Mouse (Mus musculus) forebrain, embryonic 12.5 days (tissue): ENCODE data around the gene Svs2. TPM values are rescaled to one million over a fixed set of nuclear protein-coding genes. Genes with fewer than 3 reads are reported as not detected.
"Not testable (repeated sequence)": the region's sequence is repeated elsewhere in the genome, so short reads cannot be mapped to it uniquely, and the experiment has no call there.

Source experiments
- ATAC-seq: fragments of 200-750 bp; cut with Nextera tagmentation; 2 replicates; pipeline ENCODE4 v1.8.0; 2017; ENCODE audit warnings: moderate TSS enrichment; ENCODE audit not compliant: low FRiP score
- H3K27ac ChIP-seq: fragments of 300-500 bp; sonication (generic); 2 replicates; pipeline ENCODE4 v1.5.1; 2016; ENCODE audit warnings: mild to moderate bottlenecking
- H3K27me3 ChIP-seq: fragments of 300-500 bp; sonication (generic); 2 replicates; pipeline ENCODE4 v1.6.1; 2016; ENCODE audit warnings: mild to moderate bottlenecking
- H3K36me3 ChIP-seq: fragments of 300-500 bp; sonication (generic); replicated peaks from 2 replicates; pipeline ENCODE4 v1.6.1; 2016; ENCODE audit warnings: mild to moderate bottlenecking
- H3K4me1 ChIP-seq: fragments of 300-500 bp; sonication (generic); 2 replicates; pipeline ENCODE4 v1.6.1; 2016
- H3K4me2 ChIP-seq: fragments of 300-500 bp; sonication (generic); 2 replicates; pipeline ENCODE4 v1.6.1; 2016; ENCODE audit warnings: mild to moderate bottlenecking, moderate library complexity
- H3K4me3 ChIP-seq: fragments of 300-500 bp; sonication (generic); replicated peaks from 2 replicates; pipeline ENCODE4 v1.5.1; 2016; ENCODE audit warnings: mild to moderate bottlenecking
- H3K9ac ChIP-seq: fragments of 300-500 bp; sonication (generic); 2 replicates; pipeline ENCODE4 v1.6.1; 2016; ENCODE audit warnings: mild to moderate bottlenecking
- H3K9me3 ChIP-seq: fragments of 300-500 bp; sonication (generic); 2 replicates; pipeline ENCODE4 v1.6.1; 2016
- WGBS: fragments of 180-500 bp; shearing (Covaris S2); methylation state at CpG from one replicate; pipeline ENCODE4 v1.1.7; 2016; 5-methylcytosine and 5-hydroxymethylcytosine counted together
- polyA plus RNA-seq: library from polyadenylated mRNA; unstranded; fragments of >200 nt; fragmentation: Nextera tagmentation; extraction: Ambion mirVana; gene quantifications from 2 replicates; pipeline ENCODE4 v1.2.1, GENCODE M21; 2016

Gene Svs2
- not detected in 2 replicates for polyA plus RNA-seq

DNA sequence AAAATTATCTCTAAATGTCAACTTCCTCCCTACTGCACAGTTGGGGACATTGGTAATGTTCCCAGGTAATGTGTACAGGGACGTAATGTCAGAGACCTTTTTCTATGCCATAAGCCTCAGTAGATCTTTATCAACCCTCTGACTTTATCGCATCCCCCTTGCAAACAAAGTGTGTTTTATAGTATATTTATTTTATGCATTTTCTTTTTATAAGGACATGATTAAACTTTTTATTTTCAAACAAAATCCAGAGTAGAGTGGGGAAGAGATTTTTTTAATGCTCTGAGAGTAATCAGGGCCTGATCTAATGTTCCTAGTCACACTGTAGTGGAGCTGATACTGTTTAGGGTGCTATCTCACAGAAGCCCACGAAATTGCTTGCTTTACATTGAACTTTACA, at the start of gene Svs2:
Svs2 (minus strand) TSS at position 101 of the 400 bp plus-strand sequence.
- Histone ChIP-seq H3K27me3 (no peaks in the 10 kb centered on the region), H3K4me2 (no peak within 1 kb of the TSS), H3K4me3 (no peak within 1 kb of the TSS), H3K4me1 (no peaks in the 10 kb centered on the region), H3K36me3 (no peaks in the 10 kb centered on the region), H3K9ac (no peak within 1 kb of the TSS), H3K9me3 (no peaks in the 10 kb centered on the region), H3K27ac (no peak within 1 kb of the TSS)
- ATAC-seq, result no peak
- WGBS, result 88% methylated on average over 3 of the region's 3 CpGs

DNA sequence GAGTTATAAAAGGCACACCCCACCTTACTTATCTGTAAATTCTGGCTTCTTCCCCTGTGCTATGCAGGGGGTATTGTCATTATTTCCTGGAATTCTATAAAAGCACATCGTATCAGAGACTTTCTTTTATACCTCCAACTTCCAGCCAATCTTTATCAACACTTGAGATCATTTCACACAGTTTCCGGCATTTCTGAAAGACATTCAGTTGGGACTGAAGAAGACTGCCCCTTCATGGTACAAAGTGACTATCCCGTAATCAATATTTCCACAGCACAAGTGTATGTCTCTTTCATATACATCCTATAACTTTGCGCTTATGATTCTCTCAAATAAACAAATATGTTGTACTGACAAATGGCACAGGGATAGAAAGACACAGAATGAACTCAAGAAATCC, 40.1 kb upstream of the Svs2 start, which contains the start of gene Svs4:
Svs4 (minus strand) TSS at position 101 of the 400 bp plus-strand sequence.
- WGBS, result 93% methylated on average over 4 of the region's 4 CpGs
- H3K9ac ChIP-seq, result no peak within 1 kb of the TSS

DNA sequence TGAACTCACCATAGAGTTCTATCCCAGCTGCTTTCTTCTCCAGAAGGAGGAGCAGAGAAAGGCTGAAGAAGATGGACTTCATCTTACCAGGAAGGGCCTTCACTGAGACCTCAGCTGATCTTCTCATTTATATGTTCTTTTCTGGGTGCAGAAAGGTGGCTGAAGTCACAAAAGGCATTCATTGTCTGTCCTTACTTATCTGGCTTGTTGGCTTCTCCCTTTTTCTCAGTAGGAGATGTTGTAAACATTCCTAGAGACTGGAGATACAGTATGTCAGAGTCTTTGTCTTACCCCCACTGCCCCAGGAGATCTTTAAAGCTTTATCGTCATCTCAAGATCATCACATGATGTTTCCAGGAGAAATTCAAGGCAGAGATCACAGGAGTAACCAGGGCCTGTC, 18.3 kb upstream of the Svs2 start, which contains the start of gene Svs3b:
Svs3b (minus strand) TSS at position 101 of the 400 bp plus-strand sequence.
- H3K9me3 ChIP-seq, H3K4me2 ChIP-seq, ATAC-seq, H3K4me3 ChIP-seq, H3K9ac ChIP-seq, H3K36me3 ChIP-seq, H3K27me3 ChIP-seq, H3K27ac ChIP-seq, H3K4me1 ChIP-seq: not testable (repeated sequence)
- 94% methylated on average over 1 of the region's 1 CpGs for WGBS

More for the DNA sequence above, 40.1 kb upstream of the Svs2 start, which contains the start of gene Svs4:
- H3K4me1 ChIP-seq, result no peaks in the 10 kb centered on the region
- no peaks in the 10 kb centered on the region for H3K9me3 ChIP-seq
- H3K27me3 ChIP-seq, result no peaks in the 10 kb centered on the region
- no peak within 1 kb of the TSS for H3K27ac ChIP-seq
- no peak for ATAC-seq
- no peak within 1 kb of the TSS for H3K4me2 ChIP-seq
- no peaks in the 10 kb centered on the region for H3K36me3 ChIP-seq
- no peak within 1 kb of the TSS for H3K4me3 ChIP-seq

DNA sequence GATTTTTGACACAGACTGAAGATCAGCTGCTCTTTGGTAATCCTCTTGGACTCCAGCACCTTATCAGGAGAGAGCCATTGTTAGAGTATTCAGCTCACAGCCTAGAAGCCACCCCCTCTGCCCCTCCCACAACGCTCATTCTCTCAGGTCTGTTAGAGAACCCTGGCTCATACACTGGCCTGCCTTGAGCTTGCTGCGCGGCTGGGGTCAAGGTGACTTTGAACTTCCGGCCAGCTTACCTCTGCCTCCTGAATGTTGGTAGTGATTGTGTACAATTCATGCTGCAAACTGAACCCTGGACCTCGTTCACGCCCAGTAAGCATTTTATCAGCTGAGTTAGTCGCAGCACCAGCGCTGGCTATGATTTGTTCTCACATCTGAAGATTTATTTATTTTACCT, 5.6 kb downstream of the Svs2 start:
- ATAC-seq, result no peak

DNA sequence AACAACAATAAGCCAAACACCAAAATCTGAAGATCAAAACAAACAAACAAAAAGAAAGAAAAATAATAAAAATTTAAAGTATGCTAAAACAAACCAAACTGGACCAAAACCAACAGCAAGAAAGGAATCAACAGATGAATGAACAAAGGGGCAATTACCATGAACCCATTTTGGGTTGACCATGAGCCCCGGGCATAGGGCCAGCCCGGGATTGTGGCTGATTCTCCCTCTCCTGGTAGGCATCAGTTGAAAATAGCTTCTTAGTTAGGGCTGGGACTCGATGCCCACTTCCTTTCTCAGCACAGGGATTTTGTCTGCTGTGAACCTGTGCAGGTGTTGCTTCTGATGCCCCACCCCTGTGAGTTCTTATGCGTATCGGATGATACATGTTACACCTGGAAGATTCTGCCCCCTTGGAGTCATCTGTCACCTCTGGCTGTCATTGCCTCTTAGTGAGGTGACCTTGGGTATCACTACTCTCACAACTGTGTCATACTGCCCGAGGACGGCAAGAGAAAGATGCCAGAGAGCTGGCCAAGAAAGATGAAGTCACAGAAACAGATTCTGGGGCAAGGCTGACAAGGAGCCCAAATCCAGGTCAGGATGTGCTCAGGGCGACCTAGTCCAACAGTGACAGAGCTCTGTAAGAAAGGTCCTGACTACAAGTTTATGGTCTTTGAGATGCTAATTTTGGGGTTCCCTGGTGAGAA, 9.8 kb downstream of the Svs2 start:
- ATAC-seq, result no peak
- Histone ChIP-seq H3K36me3 (no peaks in the 10 kb centered on the region), H3K27ac (no peak overlapping the region), H3K9me3 (no peaks in the 10 kb centered on the region), H3K9ac (no peak overlapping the region), H3K4me3 (no peak overlapping the region), H3K4me2 (no peak overlapping the region), H3K4me1 (no peaks in the 10 kb centered on the region), H3K27me3 (no peaks in the 10 kb centered on the region)
- 90% methylated on average over 8 of the region's 8 CpGs for WGBS

More for the DNA sequence above, 5.6 kb downstream of the Svs2 start:
- Histone ChIP-seq H3K36me3 (no peaks in the 10 kb centered on the region), H3K9ac (no peak overlapping the region), H3K9me3 (no peaks in the 10 kb centered on the region), H3K27ac (no peak overlapping the region), H3K4me3 (no peak overlapping the region), H3K4me1 (no peaks in the 10 kb centered on the region), H3K27me3 (no peaks in the 10 kb centered on the region), H3K4me2 (no peak overlapping the region)
- WGBS, result 88% methylated on average over 8 of the region's 8 CpGs

DNA sequence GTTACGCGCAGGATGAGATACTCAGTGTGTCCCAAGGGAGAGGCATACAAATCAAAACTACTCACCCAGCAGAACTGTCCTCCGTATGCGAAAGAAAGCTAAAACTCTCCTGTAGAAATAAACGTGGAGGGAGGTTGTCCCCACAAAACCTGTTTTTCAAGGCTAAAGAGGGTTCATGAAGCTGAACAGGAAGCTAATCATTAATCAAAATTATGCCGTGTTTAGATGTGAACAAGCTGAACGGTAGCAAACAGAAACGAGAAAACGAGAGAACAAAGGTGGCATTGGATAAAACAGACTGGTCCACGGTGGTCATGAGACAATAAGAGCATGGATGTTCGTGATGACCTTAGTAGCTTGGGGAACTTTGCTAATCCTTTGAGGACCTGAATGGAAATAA, 16.7 kb downstream of the Svs2 start, which contains the start of gene Wfdc15b:
Wfdc15b (minus strand) TSS at position 139 of the 400 bp plus-strand sequence.
- H3K9ac ChIP-seq, result no peak within 1 kb of the TSS
- no peaks in the 10 kb centered on the region for H3K36me3 ChIP-seq
- no peak within 1 kb of the TSS for H3K27ac ChIP-seq
- 89% methylated on average over 11 of the region's 11 CpGs for WGBS
- no peak within 1 kb of the TSS for H3K4me3 ChIP-seq
- no peak for ATAC-seq
- H3K27me3 ChIP-seq, result no peaks in the 10 kb centered on the region
- H3K4me2 ChIP-seq, result no peak within 1 kb of the TSS
- no peaks in the 10 kb centered on the region for H3K9me3 ChIP-seq
- H3K4me1 ChIP-seq, result no peaks in the 10 kb centered on the region

DNA sequence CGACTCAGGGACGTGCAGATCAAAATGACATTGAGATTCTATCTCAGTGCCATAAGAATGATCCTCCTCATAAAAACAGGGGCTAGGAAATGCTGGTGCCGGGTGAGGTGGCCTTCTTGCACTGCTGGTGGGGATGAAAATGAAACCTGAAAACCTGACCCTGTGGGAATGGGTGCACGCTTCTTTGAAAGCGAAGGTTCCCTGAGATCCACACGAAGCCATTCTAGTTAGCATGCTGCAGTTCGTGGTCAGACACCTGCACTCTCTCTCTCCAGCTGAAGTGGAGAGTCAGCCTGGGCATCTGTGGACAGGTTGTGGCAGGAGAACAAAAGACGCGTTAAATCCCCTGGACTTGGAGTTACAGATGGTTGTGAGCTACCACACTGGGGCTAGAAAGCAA, 19.0 kb downstream of the Svs2 start:
- WGBS, result 85% methylated on average over 9 of the region's 9 CpGs
- Histone ChIP-seq H3K9ac (no peak overlapping the region), H3K4me1 (no peaks in the 10 kb centered on the region), H3K4me2 (no peak overlapping the region), H3K4me3 (no peak overlapping the region), H3K36me3 (no peaks in the 10 kb centered on the region), H3K27ac (no peak overlapping the region), H3K27me3 (no peaks in the 10 kb centered on the region), H3K9me3 (no peaks in the 10 kb centered on the region)
- ATAC-seq, result no peak

DNA sequence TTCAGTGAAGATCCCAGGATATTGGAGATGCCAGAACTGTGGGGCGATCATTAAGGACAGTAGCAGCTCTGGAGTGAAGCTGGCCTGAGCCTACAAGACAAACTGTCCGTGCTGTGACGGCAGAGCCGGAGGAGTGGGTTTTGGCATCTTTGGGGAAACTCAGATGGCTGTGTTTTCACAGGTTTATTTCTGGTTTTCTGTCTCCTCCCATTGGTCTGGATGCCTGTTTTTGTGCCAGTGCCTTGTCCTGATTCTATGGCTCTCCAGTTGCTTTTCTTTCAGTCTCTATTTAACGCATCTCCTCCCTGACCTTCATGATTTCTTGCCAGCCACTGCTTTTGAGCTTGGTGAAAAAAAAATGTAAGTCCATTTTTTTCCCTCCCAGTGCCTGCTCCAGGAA, 25.6 kb downstream of the Svs2 start:
- 87% methylated on average over 5 of the region's 5 CpGs for WGBS

DNA sequence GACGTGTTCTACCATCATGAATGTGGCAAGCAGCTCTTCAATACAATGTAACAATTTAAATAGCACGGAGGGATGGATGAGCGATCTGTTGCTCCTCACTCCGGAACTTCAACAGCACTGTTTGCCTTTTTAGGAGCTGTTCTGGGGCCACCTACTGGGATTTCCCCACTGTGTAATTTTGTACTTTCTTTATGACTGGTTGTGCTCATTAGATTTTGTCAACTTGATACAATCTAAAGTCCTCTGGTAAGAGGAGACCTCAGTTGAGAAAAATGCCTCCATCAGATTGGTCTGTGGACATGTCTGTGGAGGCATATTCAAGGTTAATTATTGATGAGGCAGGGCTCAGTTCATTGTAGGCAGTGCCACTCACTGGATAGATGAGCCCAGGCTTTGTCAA, 27.4 kb downstream of the Svs2 start:
- no peaks in the 10 kb centered on the region for H3K36me3 ChIP-seq
- no peaks in the 10 kb centered on the region for H3K4me1 ChIP-seq
- H3K27ac ChIP-seq, result no peak overlapping the region
- no peak overlapping the region for H3K4me2 ChIP-seq
- ATAC-seq, result no peak
- H3K27me3 ChIP-seq, result no peaks in the 10 kb centered on the region
- H3K9me3 ChIP-seq, result no peaks in the 10 kb centered on the region
- H3K9ac ChIP-seq, result no peak overlapping the region
- H3K4me3 ChIP-seq, result no peak overlapping the region
- WGBS, result 83% methylated on average over 4 of the region's 4 CpGs

More for the DNA sequence above, 25.6 kb downstream of the Svs2 start:
- no peak for ATAC-seq
- Histone ChIP-seq H3K36me3 (no peaks in the 10 kb centered on the region), H3K4me1 (no peaks in the 10 kb centered on the region), H3K27me3 (no peaks in the 10 kb centered on the region), H3K9ac (no peak overlapping the region), H3K27ac (no peak overlapping the region), H3K4me2 (no peak overlapping the region), H3K9me3 (no peaks in the 10 kb centered on the region), H3K4me3 (no peak overlapping the region)

DNA sequence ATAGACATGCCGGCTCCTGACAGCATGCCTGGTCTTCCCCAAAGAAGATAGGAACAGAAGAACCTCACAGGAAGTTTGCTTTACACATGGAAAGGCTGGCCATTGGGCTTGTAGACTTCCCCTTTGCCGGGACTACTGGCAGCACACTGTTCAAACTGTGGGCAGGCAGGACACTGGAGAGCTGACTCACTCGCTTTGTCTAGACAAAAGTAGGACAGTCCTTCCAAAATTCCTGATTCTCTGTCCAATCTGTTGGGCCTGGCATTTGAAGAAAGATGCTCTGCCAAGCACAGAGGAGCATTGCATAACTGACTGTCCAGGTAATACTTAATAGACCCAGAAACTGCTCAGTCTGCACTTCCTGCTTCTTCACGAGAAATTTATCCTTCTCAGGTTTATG, 31.6 kb downstream of the Svs2 start:
- no peak for ATAC-seq
- WGBS, result 86% methylated on average over 4 of the region's 4 CpGs
- no peak overlapping the region for H3K4me3 ChIP-seq
- no peaks in the 10 kb centered on the region for H3K36me3 ChIP-seq
- no peak overlapping the region for H3K4me2 ChIP-seq
- no peaks in the 10 kb centered on the region for H3K27me3 ChIP-seq
- H3K9ac ChIP-seq, result no peak overlapping the region
- H3K4me1 ChIP-seq, result no peaks in the 10 kb centered on the region
- no peak overlapping the region for H3K27ac ChIP-seq
- H3K9me3 ChIP-seq, result no peaks in the 10 kb centered on the region

DNA sequence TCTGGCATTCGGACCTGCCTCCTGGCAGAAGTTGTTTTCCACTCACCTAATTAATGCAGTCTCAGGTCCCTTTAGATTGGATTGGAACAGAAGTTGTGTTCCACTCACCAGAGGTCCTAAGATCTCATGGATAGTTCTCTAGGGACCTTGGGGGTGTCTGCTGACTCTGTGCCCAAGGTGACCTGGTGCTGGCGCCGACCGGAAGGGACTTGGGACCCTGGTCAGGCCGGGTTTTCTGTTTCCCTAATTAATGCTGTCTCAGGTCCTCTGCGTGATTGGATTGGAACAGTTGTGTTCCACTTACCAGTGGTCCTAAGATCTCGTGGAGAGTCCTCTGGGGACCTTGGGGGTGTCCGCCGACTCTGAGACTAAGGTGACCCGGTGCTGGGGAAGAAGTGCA, 32.3 kb downstream of the Svs2 start:
- 90% methylated on average over 10 of the region's 10 CpGs for WGBS

DNA sequence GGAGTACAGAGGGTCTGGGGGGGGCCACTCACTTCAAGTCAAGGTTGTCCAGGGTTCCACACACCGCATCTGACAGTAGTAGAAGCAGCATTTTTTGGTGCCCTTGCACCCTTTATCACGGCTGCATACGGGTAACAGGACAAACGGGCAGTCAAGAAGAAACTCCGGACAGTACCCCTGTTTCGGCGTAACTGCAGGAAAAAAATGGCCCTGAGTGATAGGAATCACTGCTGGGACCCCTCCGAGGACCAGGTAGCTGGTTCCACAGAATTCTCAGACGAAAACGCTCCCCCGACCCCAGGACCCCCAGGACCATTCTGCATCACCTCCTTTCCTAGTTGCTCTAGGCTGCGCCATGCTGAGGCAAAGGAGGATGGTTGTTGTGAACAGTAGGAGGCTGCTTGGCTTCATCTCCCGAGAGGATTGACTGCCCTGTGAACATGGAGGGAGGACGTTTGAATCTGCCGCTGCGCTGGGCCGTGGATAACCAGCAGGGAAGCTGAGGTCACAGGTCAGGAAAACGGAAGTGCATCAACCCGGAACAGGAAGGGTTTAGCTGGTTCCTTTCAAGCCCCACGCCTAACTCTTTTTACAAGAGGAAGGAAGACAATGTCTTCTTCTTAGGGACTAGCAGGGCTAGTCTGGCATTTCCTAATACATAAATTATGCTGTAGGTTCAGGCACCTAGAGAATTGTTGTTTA, 38.5 kb downstream of the Svs2 start, which contains the start of gene Wfdc15a:
Wfdc15a (minus strand) TSS at position 505 of the 702 bp plus-strand sequence.
- Histone ChIP-seq H3K4me3 (no peak within 1 kb of the TSS), H3K4me2 (no peak within 1 kb of the TSS), H3K9ac (no peak within 1 kb of the TSS), H3K4me1 (no peaks in the 10 kb centered on the region), H3K27ac (no peak within 1 kb of the TSS), H3K9me3 (no peaks in the 10 kb centered on the region), H3K27me3 (no peaks in the 10 kb centered on the region), H3K36me3 (no peaks in the 10 kb centered on the region)
- ATAC-seq, result no peak
- 83% methylated on average over 20 of the region's 20 CpGs for WGBS

More for the DNA sequence above, 32.3 kb downstream of the Svs2 start:
- H3K36me3 ChIP-seq, ATAC-seq, H3K9ac ChIP-seq, H3K4me1 ChIP-seq, H3K4me2 ChIP-seq, H3K4me3 ChIP-seq, H3K27me3 ChIP-seq, H3K9me3 ChIP-seq, H3K27ac ChIP-seq: not testable (repeated sequence)

DNA sequence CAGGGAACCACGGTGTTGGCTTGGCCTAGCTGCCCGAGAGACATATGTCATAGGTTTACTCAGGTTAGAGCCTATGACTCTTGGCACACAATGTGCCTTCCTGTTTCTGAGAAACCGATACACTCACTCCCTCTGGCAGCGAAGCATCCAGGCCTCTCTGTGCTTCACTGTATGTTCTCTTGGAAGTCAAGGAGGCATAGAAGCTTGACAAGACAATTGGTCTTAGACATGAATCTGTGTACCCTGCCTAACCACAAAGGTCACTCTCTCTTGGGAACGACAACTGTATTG, 41.6 kb downstream of the Svs2 start:
- Histone ChIP-seq H3K4me1 (no peaks in the 10 kb centered on the region), H3K4me3 (no peak overlapping the region), H3K9me3 (no peaks in the 10 kb centered on the region), H3K9ac (no peak overlapping the region), H3K4me2 (no peak overlapping the region), H3K27me3 (no peaks in the 10 kb centered on the region), H3K36me3 (no peaks in the 10 kb centered on the region), H3K27ac (no peak overlapping the region)
- 85% methylated on average over 5 of the region's 5 CpGs for WGBS
- no peak for ATAC-seq
